Mouse (Mus musculus) MEL (cell line): Measurements from ENCODE around the gene Pip5k1a.

Experiments used
- CHD1 ChIP-seq: IDR thresholded peaks from 2 replicates; pipeline ENCODE4 v1.6.1; 2012; ENCODE audit warnings: low read depth, mild to moderate bottlenecking, inconsistent platforms, low read length, improper control_type of control experiment
- CHD2 ChIP-seq: IDR thresholded peaks from 2 replicates; pipeline ENCODE4 v1.6.1; 2011; ENCODE audit warnings: low read length, improper control_type of control experiment
- CTCF ChIP-seq, 3 experiments: IDR thresholded peaks in 2 of 3; conservative IDR thresholded peaks in 1 of 3; 2 replicates each; pipeline ENCODE4 v1.5.1; 2011 to 2012; ENCODE audit warnings: low read length in 3 of 3, low read depth in 2 of 3, mild to moderate bottlenecking in 2 of 3, improper control_type of control experiment in 1 of 3, inconsistent platforms in 1 of 3, mixed read lengths in 1 of 3, moderate library complexity in 1 of 3; ENCODE audit not compliant: control insufficient read depth in 1 of 3, insufficient read depth in 1 of 3, poor library complexity in 1 of 3, severe bottlenecking in 1 of 3
- GABPA ChIP-seq: IDR thresholded peaks from 2 replicates; pipeline ENCODE4 v1.6.1; 2012; ENCODE audit warnings: low read depth, mild to moderate bottlenecking, inconsistent platforms, low read length, improper control_type of control experiment, moderate library complexity
- GATA1 ChIP-seq: IDR thresholded peaks from 2 replicates; pipeline ENCODE4 v1.6.1; 2011; ENCODE audit warnings: low read depth, low read length, improper control_type of control experiment
- HCFC1 ChIP-seq: IDR thresholded peaks from 2 replicates; pipeline ENCODE4 v1.6.1; 2012; ENCODE audit warnings: low read depth, mild to moderate bottlenecking, inconsistent platforms, low read length, improper control_type of control experiment, moderate library complexity
- JUND ChIP-seq: IDR thresholded peaks from 2 replicates; pipeline ENCODE4 v1.6.1; 2011; ENCODE audit warnings: low read depth, mild to moderate bottlenecking, improper control_type of control experiment, low read length
- MXI1 ChIP-seq: IDR thresholded peaks from 2 replicates; pipeline ENCODE4 v1.6.1; 2011; ENCODE audit warnings: mild to moderate bottlenecking, low read depth, low read length, improper control_type of control experiment
- MYB ChIP-seq: IDR thresholded peaks from 2 replicates; pipeline ENCODE4 v1.6.1; 2011; ENCODE audit warnings: mild to moderate bottlenecking, low read depth, low read length, improper control_type of control experiment
- POLR2A ChIP-seq, 2 experiments: IDR thresholded peaks; 2 replicates each; pipeline ENCODE4 v1.6.1; 2011 to 2012; ENCODE audit warnings: low read length in 2 of 2, mild to moderate bottlenecking in 2 of 2, control low read depth in 1 of 2, improper control_type of control experiment in 1 of 2, low read depth in 1 of 2, moderate library complexity in 1 of 2; ENCODE audit not compliant: control insufficient read depth in 1 of 2, insufficient read depth in 1 of 2, poor library complexity in 1 of 2
- USF1 ChIP-seq: IDR thresholded peaks from 2 replicates; pipeline ENCODE4 v1.6.1; 2014; ENCODE audit warnings: low read depth, mild to moderate bottlenecking, inconsistent platforms, low read length, improper control_type of control experiment, moderate library complexity
- ZNF384 ChIP-seq: IDR thresholded peaks from 2 replicates; pipeline ENCODE4 v1.6.1; 2012; ENCODE audit warnings: low read depth, mild to moderate bottlenecking, inconsistent platforms, low read length, improper control_type of control experiment

- no peak for TF ChIP-seq USF1
- TF ChIP-seq MXI1, result no peak
- TF ChIP-seq MYB, result no peak
- TF ChIP-seq CTCF (IDR thresholded peaks at IDR 0.05 in 2 of 3, conservative IDR thresholded peaks at IDR 0.05 in 1 of 3; ENCODE audit: control insufficient read depth in 1 of 3, insufficient read depth in 1 of 3, low read depth in 2 of 3, low read length in 3 of 3, poor library complexity in 1 of 3, severe bottlenecking in 1 of 3), result no peak
- no peak for TF ChIP-seq JUND
- peak in 1 of 2 experiments; percentile 58; a peak in 1 of 4 replicates for TF ChIP-seq POLR2A (IDR thresholded peaks at IDR 0.05; ENCODE audit: control insufficient read depth in 1 of 2, insufficient read depth in 1 of 2, low read depth in 1 of 2, low read length in 2 of 2, poor library complexity in 1 of 2)
- TF ChIP-seq HCFC1, result no peak; the same call in 1 of the 2 replicates
- TF ChIP-seq GATA1, result no peak
- no peak for TF ChIP-seq CHD2
- no peak for TF ChIP-seq ZNF384
- TF ChIP-seq CHD1, result peak; percentile 61; the same call in 1 of the 2 replicates
- no peak for TF ChIP-seq GABPA
Measured at GRCm38 (mm10) chr3:95141952-95142616, 35.4 kb upstream of the Pip5k1a start, which contains the start of gene Tnfaip8l2.
